Mouse (Mus musculus) cerebellum, postnatal 36 days (tissue): ENCODE data around the gene Defb25.

Experiments used
- DNase-seq, 2 experiments: peaks; one replicate each; pipeline ENCODE4 v3.0.0; 2021 to 2022; ENCODE audit warnings: mixed read lengths in 2 of 2

The Defb25 gene

DNA sequence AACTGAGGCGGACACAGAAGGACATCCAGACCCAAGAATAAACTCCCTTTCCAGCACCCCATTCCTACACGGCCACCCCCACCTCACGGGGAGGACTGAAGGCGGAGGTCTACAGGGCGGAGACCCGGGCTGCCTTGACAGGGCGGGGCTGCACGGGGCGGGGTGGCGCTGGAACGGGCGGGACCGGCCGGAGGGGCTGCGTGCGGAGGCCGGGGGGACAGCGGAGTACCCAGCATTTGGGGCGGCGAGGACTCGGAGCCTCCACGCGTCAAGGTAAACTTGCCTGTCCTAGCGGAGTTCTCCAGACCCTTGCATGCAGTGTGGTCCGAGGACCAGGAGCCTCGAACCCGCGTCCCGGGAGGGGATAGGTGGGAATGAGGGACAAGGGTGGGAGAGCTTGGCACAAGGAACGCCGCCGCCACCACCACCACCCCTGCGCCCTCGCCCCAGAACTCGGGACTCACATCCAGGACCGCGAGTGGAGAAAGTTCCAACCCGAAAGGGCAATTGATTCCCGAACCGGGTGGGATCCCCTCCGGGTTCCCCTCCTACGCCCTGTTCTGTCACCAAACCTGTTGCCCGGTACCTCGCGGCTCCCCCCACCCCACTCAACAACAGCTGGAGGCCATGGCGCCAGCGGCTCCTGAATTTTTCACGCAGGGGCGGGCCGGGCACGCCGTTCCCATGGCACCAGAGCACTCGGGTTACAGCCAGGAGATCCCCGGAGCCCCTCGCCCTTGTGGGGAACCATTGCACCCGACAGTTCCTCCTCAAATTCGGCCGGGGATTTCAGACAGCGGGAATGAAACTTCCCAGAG, 4.1 kb upstream of the Defb25 start, which contains the start of gene Rem1:
TSS of gene Rem1 (plus strand) at position 178 of the 818 bp plus-strand sequence.
- no peak for DNase-seq

GRCm38 (mm10) chr2:152625256-152625655, 2.4 kb upstream of the Defb25 start:
- no peak for DNase-seq

GRCm38 (mm10) chr2:152624566-152624965, 1.7 kb upstream of the Defb25 start:
- no peak for DNase-seq

DNA sequence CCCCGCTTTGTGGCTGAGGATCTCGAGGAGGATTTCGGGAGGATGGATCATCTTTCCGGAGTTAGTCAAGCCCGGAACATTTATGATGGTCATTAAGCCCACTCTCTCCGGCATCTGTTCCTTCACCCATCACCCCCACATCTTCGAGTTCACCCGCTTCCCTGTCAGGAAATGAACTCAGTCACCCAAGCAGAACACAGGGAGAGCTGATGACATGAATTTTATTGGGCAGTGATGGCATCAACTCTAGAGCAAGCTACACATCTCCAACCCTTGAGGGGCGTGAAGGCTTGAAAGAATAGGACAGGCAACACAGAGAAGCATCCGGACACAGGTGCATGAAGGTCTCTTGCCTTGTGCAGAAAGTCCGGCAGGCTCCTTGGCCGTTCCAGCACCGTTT, 702 bp downstream of the Defb25 start:
- no peak for DNase-seq

- DNase-seq, result no peak
Observed at GRCm38 (mm10) chr2:152620367-152621134, 2.3 kb downstream of the Defb25 start.

- DNase-seq, result no peak
Observed at GRCm38 (mm10) chr2:152617374-152617773, 5.5 kb downstream of the Defb25 start.

GRCm38 (mm10) chr2:152616470-152616869, 6.4 kb downstream of the Defb25 start:
- no peak for DNase-seq

DNA sequence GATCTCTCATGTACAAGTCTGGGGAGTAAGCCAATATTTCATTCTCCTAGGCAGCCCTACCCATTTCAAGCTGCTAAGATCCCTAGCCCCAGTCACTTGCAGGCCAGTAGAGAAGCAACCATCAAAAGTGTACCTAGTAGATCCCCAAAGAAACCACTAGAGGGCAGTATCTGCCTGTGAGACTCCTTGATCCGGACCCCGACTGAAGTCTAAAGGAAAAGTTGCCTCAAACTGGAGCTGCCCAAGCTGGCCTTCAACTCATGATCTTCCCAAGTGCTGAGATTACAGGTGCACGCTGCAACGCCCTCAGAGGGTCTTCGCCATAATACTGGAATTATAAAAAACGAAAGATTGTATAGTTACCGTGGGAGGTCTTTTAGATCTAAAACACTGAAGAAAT, 7.3 kb downstream of the Defb25 start:
- DNase-seq, result peak in 1 of 2 experiments; percentile 23

DNA sequence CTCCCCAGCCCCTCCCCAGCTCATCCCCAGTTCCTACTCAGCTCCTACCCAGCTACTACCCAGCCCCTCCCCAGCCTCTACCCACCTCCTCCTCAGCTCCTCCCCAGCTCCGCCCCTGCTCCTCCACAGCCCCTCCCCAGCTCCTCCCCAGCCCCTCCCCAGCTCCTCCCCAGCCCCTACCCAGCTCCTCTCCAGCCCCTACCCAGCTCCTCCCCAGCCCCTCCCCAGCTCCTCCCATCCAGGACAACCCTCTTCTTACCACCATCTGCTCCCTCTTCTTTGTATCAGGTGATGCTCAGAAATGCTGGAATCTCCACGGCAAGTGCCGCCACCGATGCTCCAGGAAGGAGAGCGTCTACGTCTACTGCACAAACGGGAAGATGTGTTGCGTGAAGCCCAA, 10.7 kb downstream of the Defb25 start:
- no peak for DNase-seq

- DNase-seq, result no peak
Observed at GRCm38 (mm10) chr2:152608719-152609118, 14.1 kb downstream of the Defb25 start.

DNA sequence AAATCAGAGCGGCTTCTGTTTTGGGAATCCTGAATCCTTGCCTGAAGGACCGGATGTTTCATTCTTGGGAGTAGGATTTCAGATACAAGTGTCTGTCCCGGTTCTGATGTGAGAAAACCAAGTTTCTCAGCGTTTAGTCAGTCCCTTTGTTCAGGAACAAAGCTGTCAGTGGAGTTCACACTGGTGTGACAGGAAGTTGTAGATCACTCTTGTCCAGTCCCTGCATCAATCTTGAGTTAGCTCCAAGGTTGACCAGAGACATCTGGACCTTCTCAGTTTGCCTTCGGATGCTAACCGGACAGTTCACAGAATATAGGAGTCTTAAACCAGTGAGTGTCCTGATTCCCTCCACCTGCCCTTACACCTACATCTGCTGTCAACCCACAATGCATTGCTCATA, 15.1 kb downstream of the Defb25 start:
- DNase-seq, result no peak

DNA sequence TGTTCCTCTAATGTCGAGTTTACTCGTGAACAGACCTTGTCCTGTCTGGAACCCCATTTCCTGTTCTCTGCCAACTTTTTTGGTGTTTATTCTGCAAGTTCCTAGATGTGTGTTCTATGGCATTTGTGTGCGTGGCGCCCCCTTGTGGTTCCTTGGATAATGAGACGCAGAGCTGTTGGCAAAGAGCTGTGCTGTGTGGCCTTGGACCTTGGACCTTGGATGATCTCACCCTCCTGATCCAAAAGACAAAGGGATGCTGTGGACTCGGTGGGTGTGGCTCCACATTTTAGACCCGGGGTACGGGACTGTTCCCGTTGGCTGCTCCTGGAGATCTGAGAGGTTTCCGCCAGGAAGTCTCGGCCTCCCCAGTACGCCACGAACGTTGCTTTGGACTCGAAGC, 18.8 kb downstream of the Defb25 start, which contains the start of gene Defb36:
TSS of gene Defb36 (plus strand) at position 271 of the 400 bp plus-strand sequence.
- peak; percentile 10 to 23 for DNase-seq

GRCm38 (mm10) chr2:152601275-152601960, 21.4 kb downstream of the Defb25 start:
- DNase-seq, result no peak

GRCm38 (mm10) chr2:152600076-152600475, 22.8 kb downstream of the Defb25 start:
- no peak for DNase-seq

- DNase-seq, result no peak
Observed at GRCm38 (mm10) chr2:152599299-152599698, 23.6 kb downstream of the Defb25 start, which contains the start of gene Defb45. Gene Defb45 (minus strand): TSS chr2:152599399.

- DNase-seq, result no peak
Observed at GRCm38 (mm10) chr2:152589021-152589420, 33.8 kb downstream of the Defb25 start.

GRCm38 (mm10) chr2:152588450-152588849, 34.4 kb downstream of the Defb25 start:
- DNase-seq, result no peak

DNA sequence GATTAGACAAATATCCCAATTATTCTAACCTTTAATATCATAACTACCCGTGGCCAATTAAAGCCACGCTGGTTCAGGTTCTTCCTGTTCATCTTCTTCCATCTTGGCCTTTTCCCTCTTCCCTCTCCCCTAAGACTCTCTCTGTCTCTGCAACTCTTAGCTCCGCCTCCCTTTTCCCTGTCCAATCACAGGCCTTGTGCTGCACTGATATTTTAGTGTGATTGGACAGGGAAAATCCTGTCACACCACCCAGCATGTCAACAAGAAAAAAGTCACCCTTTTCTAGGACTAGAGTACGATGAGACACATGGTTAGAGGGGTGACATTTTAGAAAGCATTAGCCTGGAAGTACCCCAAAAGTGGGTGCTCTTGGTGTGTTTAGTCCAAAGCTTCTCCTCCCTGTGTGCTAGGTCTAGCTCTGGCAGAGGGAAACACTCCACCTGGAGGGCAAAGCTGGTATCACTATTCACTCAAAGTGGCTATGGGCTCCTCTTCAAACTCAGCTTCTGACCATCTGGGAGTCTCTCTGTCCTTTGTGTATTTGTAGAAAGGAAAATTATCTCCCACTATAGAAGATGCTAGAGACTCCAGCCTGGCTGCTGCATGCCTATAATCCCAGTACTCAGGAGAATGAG, 35.8 kb downstream of the Defb25 start:
- no peak for DNase-seq

DNA sequence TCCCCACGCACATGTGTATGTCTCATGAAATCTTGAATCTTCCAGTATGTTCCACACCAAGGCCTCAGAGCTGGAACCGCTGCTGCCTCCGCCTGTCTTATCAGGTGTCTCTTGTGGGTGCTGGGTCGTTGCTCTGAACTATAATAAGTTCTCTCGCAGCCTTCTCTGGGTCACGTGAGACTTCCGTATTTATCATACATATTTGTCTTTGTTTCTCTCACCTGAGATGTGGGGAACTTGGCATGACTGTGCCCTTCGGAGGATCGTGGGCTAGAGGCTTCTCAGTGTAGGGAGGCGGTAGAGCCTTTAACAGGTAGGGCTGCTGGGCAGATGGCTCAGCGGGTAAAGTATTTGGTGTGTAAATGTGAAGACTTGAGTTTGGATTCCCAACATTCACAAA, 42.2 kb downstream of the Defb25 start:
- DNase-seq, result no peak

- no peak for DNase-seq
Observed at GRCm38 (mm10) chr2:152580107-152580506, 42.7 kb downstream of the Defb25 start, which contains the start of gene Defb19. Gene Defb19 (minus strand): TSS chr2:152580312.

DNA sequence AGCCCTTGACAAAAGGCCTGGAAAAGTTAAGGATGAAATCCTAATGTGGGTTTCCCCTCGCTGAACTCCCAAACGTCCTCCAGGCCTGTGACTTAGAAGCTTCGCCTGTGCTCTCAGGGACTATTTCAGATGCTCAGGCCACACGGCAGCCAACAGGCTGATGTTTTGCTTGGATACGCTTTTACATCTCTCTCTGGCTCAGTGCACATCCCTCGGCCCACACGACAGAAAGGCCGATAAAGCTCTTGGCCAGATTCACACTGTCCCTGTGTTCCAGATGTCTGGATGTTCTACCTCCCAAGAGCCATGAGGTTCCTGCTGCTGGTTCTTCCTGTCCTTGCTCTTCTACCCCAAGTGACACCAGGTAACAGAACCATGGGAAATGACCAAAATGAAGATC, 49.4 kb downstream of the Defb25 start:
- no peak for DNase-seq
